Mouse (Mus musculus) frontal cortex, postnatal 10 days (tissue): Measurements from ENCODE around the gene C1qtnf4.

Source experiments
- DNase-seq, 2 experiments: peaks; one replicate each; pipeline ENCODE4 v3.0.0; 2022; ENCODE audit warnings: low spot score in 2 of 2, mixed read lengths in 1 of 2

C1qtnf4 gene

DNA sequence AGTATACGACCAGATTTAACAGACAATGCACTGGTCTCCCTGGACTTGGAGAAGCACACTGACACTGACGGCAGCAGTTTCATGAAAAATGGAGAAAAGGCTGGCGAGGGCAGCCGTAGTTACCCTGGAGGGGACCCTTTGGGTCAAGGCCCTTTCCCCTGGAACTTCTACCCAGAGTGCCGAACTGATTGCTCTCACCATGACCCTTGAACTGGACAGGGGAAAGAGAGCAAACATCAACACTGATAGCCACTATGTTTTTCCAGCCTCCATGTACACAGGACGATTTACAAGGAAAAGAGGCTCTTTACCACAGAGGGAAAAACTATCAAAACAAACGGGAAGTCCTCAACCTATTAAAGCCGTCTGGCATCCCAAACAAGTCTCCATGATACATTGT is 46.2 kb downstream of the C1qtnf4 start:
- no peak for DNase-seq

DNA sequence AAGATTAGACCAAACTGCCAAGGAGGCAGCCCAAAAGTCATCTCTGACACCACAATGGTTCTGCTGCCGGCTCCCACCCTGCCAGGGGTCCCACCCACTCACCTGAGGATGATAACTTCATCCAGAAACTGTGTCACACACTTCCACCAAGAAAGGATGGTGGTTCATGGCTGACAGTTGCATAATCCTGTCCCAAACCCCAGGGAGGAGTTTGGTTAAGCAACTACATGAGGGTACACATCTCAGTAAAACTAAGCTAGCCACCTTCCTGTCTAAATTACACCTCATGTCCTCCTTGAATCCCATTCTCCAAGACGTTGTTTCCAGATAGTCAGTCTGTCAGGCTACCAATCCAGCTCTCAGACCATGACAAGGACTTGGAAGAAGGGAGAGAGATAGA is 46.6 kb downstream of the C1qtnf4 start:
- DNase-seq = no peak

DNA sequence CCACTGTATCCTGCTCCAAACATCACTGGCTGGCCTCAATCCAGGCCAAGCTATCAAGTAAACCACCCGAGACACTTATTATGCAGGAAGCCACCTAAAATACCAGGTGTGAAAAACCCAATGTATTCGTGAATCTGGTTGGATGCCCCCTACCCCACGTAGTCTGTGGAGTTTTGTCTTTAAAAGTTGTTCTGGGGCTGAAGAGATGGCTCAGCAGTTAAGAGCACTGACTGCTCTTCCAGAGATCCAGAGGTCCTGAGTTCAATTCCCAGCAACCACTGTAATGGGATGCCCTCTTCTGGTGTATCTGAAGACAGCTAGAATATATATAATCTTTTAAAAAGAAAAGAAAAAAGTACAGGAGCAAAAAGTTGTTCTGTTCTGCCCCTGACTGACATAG is 52.7 kb downstream of the C1qtnf4 start:
- DNase-seq = no peak

DNA sequence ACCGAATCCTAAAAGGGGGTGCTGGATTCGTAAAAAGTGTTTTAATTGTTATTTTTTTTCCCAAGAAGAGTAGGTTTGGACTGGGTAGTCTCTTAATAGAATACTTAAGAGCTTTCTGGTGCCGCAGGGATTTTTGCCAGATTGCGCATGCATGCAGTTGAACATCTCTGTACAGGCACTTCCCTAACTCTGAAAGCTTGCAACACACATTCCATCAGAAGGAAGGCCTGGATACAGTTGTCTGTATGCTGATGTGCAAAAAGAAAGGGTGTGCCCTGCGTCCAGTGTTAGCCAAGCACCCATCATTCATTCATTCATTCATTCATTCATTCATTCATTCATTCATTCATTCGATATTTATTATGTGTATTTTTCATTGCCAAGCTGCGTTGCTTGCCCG is 54.1 kb downstream of the C1qtnf4 start:
- DNase-seq = no peak
